Mouse (Mus musculus): Measurements from ENCODE around the gene Cdc34. TPM values are rescaled to one million over a fixed set of nuclear protein-coding genes. Genes with fewer than 3 reads are reported as not detected.

Cdc34 gene
- polyA plus RNA-seq (2016; fragmentation: Nextera tagmentation; extraction: Ambion mirVana): 151 and 152 TPM in 2 replicates

- H3K9ac ChIP-seq: peak within 1 kb of the TSS; percentile 88
- no peaks in the 10 kb centered on the region for H3K9me3 ChIP-seq (replicated peaks)
- no peaks in the 10 kb centered on the region for H3K27me3 ChIP-seq (replicated peaks)
- H3K4me1 ChIP-seq (replicated peaks): peaks cover 44% of the 10 kb centered on the region
- H3K4me3 ChIP-seq: peak within 1 kb of the TSS; percentile 81
- WGBS: 4% methylated on average over 80 of the region's 84 CpGs
- ATAC-seq (ENCODE audit: insufficient number of reproducible peaks, low FRiP score): peak; percentile 91
- H3K4me2 ChIP-seq: peak within 1 kb of the TSS; percentile 92
- H3K27ac ChIP-seq (ENCODE audit: poor library complexity, severe bottlenecking): peak within 1 kb of the TSS; percentile 81
- H3K36me3 ChIP-seq: peaks cover 32% of the 10 kb centered on the region
These were observed at the start of gene Cdc34 for GRCm38 (mm10) chr10:79681591-79682245. Gene Cdc34 (plus strand): TSS chr10:79682195.

- 76% methylated on average over 17 of the region's 17 CpGs for WGBS
- Histone ChIP-seq H3K4me2 (no peak overlapping the region), H3K27me3 (replicated peaks) (peaks cover 34% of the 10 kb centered on the region), H3K9ac (no peak overlapping the region), H3K27ac (ENCODE audit: poor library complexity, severe bottlenecking) (no peak overlapping the region), H3K36me3 (no peaks in the 10 kb centered on the region), H3K4me1 (replicated peaks) (peaks cover 8% of the 10 kb centered on the region), H3K4me3 (no peak overlapping the region), H3K9me3 (replicated peaks) (no peaks in the 10 kb centered on the region)
- no peak for ATAC-seq (ENCODE audit: insufficient number of reproducible peaks, low FRiP score)
These were observed 48.8 kb upstream of the Cdc34 start for GRCm38 (mm10) chr10:79633006-79633777.

GRCm38 (mm10) chr10:79636287-79636686 is 45.7 kb upstream of the Cdc34 start:
- 82% methylated on average over 8 of the region's 8 CpGs for WGBS
- Histone ChIP-seq H3K27me3 (replicated peaks) (peaks cover 61% of the 10 kb centered on the region), H3K9ac (no peak overlapping the region), H3K27ac (ENCODE audit: poor library complexity, severe bottlenecking) (no peak overlapping the region), H3K4me3 (no peak overlapping the region), H3K9me3 (replicated peaks) (no peaks in the 10 kb centered on the region), H3K36me3 (no peaks in the 10 kb centered on the region), H3K4me2 (no peak overlapping the region), H3K4me1 (replicated peaks) (peaks cover 16% of the 10 kb centered on the region)
- no peak for ATAC-seq (ENCODE audit: insufficient number of reproducible peaks, low FRiP score)

- H3K9me3 ChIP-seq (replicated peaks): no peaks in the 10 kb centered on the region
- H3K27me3 ChIP-seq (replicated peaks): peaks cover 61% of the 10 kb centered on the region
- 0 out of 2 replicates have a peak, but pooled peaks have one; percentile 38 for ATAC-seq (ENCODE audit: insufficient number of reproducible peaks, low FRiP score)
- peak within 1 kb of the TSS; percentile 73 for H3K9ac ChIP-seq
- peaks cover 16% of the 10 kb centered on the region for H3K4me1 ChIP-seq (replicated peaks)
- H3K4me3 ChIP-seq: peak within 1 kb of the TSS; percentile 71
- H3K4me2 ChIP-seq: peak within 1 kb of the TSS; percentile 90
- H3K27ac ChIP-seq (ENCODE audit: poor library complexity, severe bottlenecking): no peak within 1 kb of the TSS
- WGBS: 1% methylated on average over 113 of the region's 116 CpGs
- H3K36me3 ChIP-seq: no peaks in the 10 kb centered on the region
These were observed 44.6 kb upstream of the Cdc34 start, which contains the start of gene Shc2 for GRCm38 (mm10) chr10:79637128-79638110. Gene Shc2 (minus strand): TSS chr10:79637918.

- ATAC-seq (ENCODE audit: insufficient number of reproducible peaks, low FRiP score): no peak
- Histone ChIP-seq H3K27me3 (replicated peaks) (peaks cover 61% of the 10 kb centered on the region), H3K27ac (ENCODE audit: poor library complexity, severe bottlenecking) (no peak overlapping the region), H3K4me3 (peak overlapping the region; percentile 71), H3K9me3 (replicated peaks) (no peaks in the 10 kb centered on the region), H3K4me2 (peak overlapping the region; percentile 90), H3K9ac (no peak overlapping the region), H3K36me3 (no peaks in the 10 kb centered on the region), H3K4me1 (replicated peaks) (peaks cover 16% of the 10 kb centered on the region)
- WGBS: 6% methylated on average over 23 of the region's 23 CpGs
These were observed 43.4 kb upstream of the Cdc34 start for GRCm38 (mm10) chr10:79638486-79639204.

GRCm38 (mm10) chr10:79645711-79646110 is 36.3 kb upstream of the Cdc34 start, which contains the start of gene Odf3l2:
Gene Odf3l2 (minus strand): TSS chr10:79645738.
- Histone ChIP-seq H3K4me3 (no peak within 1 kb of the TSS), H3K36me3 (no peaks in the 10 kb centered on the region), H3K4me2 (no peak within 1 kb of the TSS), H3K27ac (ENCODE audit: poor library complexity, severe bottlenecking) (no peak within 1 kb of the TSS), H3K4me1 (replicated peaks) (no peaks in the 10 kb centered on the region), H3K27me3 (replicated peaks) (peaks cover 14% of the 10 kb centered on the region; the same call in 1 of the 2 replicates), H3K9ac (no peak within 1 kb of the TSS), H3K9me3 (replicated peaks) (no peaks in the 10 kb centered on the region)
- WGBS: 71% methylated on average over 8 of the region's 8 CpGs
- no peak for ATAC-seq (ENCODE audit: insufficient number of reproducible peaks, low FRiP score)

GRCm38 (mm10) chr10:79649070-79649751 is 32.8 kb upstream of the Cdc34 start:
- H3K4me1 ChIP-seq (replicated peaks): 0 out of 2 replicates have a peak, but pooled peaks cover 3% of the 10 kb centered on the region
- H3K27me3 ChIP-seq (replicated peaks): peaks cover 38% of the 10 kb centered on the region
- H3K4me3 ChIP-seq: no peak overlapping the region
- H3K9ac ChIP-seq: no peak overlapping the region
- WGBS: 25% methylated on average over 7 of the region's 7 CpGs
- H3K27ac ChIP-seq (ENCODE audit: poor library complexity, severe bottlenecking): no peak overlapping the region
- no peak overlapping the region for H3K4me2 ChIP-seq
- no peak; the same call in 1 of the 2 replicates for ATAC-seq (ENCODE audit: insufficient number of reproducible peaks, low FRiP score)
- H3K9me3 ChIP-seq (replicated peaks): no peaks in the 10 kb centered on the region
- H3K36me3 ChIP-seq: no peaks in the 10 kb centered on the region

GRCm38 (mm10) chr10:79652789-79653188 is 29.2 kb upstream of the Cdc34 start:
- Histone ChIP-seq H3K27me3 (replicated peaks) (peaks cover 52% of the 10 kb centered on the region), H3K9ac (no peak overlapping the region), H3K4me3 (no peak overlapping the region), H3K4me1 (replicated peaks) (0 out of 2 replicates have a peak, but pooled peaks cover 3% of the 10 kb centered on the region), H3K36me3 (no peaks in the 10 kb centered on the region), H3K9me3 (replicated peaks) (no peaks in the 10 kb centered on the region), H3K27ac (ENCODE audit: poor library complexity, severe bottlenecking) (no peak overlapping the region), H3K4me2 (no peak overlapping the region)
- WGBS: 74% methylated on average over 7 of the region's 7 CpGs
- no peak for ATAC-seq (ENCODE audit: insufficient number of reproducible peaks, low FRiP score)

GRCm38 (mm10) chr10:79654946-79655395 is 27.0 kb upstream of the Cdc34 start:
- no peak overlapping the region for H3K4me2 ChIP-seq
- H3K36me3 ChIP-seq: no peaks in the 10 kb centered on the region
- H3K9me3 ChIP-seq (replicated peaks): no peaks in the 10 kb centered on the region
- no peak overlapping the region for H3K4me3 ChIP-seq
- H3K4me1 ChIP-seq (replicated peaks): 0 out of 2 replicates have a peak, but pooled peaks cover 3% of the 10 kb centered on the region
- H3K27ac ChIP-seq (ENCODE audit: poor library complexity, severe bottlenecking): no peak overlapping the region
- H3K27me3 ChIP-seq (replicated peaks): peaks cover 50% of the 10 kb centered on the region
- no peak overlapping the region for H3K9ac ChIP-seq
- ATAC-seq (ENCODE audit: insufficient number of reproducible peaks, low FRiP score): no peak
- WGBS: 57% methylated on average over 1 of the region's 1 CpGs

Data from heart, embryonic 12.5 days (tissue).